Mouse (Mus musculus): ENCODE measurements at regions not wholly inside any gene's neighbourhood (a gene's known extent, or its start where the extent isn't known, plus 50 kb on each side); places are given as distances from the start of the nearest gene placed in this dataset.

- no peak for TF ChIP-seq EP300 (IDR thresholded peaks at IDR 0.05)
- TF ChIP-seq CTCF (IDR thresholded peaks at IDR 0.05), result no peak
Observed at GRCm38 (mm10) chr7:71946548-71946947, 359.9 kb downstream of the Mctp2 start.

Measured in lung, postnatal 0 days (tissue).